Comparison of ENCODE assay signal across 9 mouse cellular contexts in genomic region chr3:88200972-88201330, GRCm38 (mm10). TPM values are rescaled to one million over a fixed set of nuclear protein-coding genes. Genes with fewer than 3 reads are reported as not detected.
A peak's percentile ranks its signal among the peaks of the same experiment; 100 is the strongest.
DNase-seq lines count a peak whose midpoint lies in the region; ATAC-seq and TF ChIP-seq lines count a peak whose summit lies in the region.
"Had no signal": no experiment of that assay in that cellular context is flagged by ENCODE, and none has a peak within 500 bp of the region (broad histone marks: within the 10 kb centered on the region; RNA-seq: fewer than 3 reads in every experiment).

No protein-coding gene starts in this region.

- no peaks in the 10 kb centered on the region for H3K9me3 ChIP-seq in heart, embryonic 11.5 days (replicated peaks; ENCODE audit: control insufficient read depth, low read length)
- no peaks in the 10 kb centered on the region for H3K9me3 ChIP-seq in ES-Bruce4 (replicated peaks; ENCODE audit: control insufficient read depth, insufficient read depth, low read length, poor library complexity, severe bottlenecking)
- no peaks in the 10 kb centered on the region for H3K9me3 ChIP-seq in hindbrain, embryonic 11.5 days (ENCODE audit: control insufficient read depth, low read length)
- no peaks in the 10 kb centered on the region for H3K9me3 ChIP-seq in midbrain, embryonic 13.5 days

- ATAC-seq in heart, embryonic 11.5 days (replicated peaks; ENCODE audit: insufficient number of reproducible peaks, low FRiP score, low TSS enrichment), result no peak
- no peak for ATAC-seq in hindbrain, embryonic 11.5 days (ENCODE audit: low FRiP score)
- no peak for ATAC-seq in midbrain, embryonic 13.5 days
- no peak for ATAC-seq in erythroblast, adult 5-6 weeks (replicated peaks; ENCODE audit: low FRiP score, poor library complexity, severe bottlenecking)
- no peak for ATAC-seq in monocyte, adult 5-6 weeks (replicated peaks; ENCODE audit: insufficient number of reproducible peaks, low FRiP score, low TSS enrichment, poor library complexity, severe bottlenecking)

- peak overlapping the region; percentile 60 for H3K4me2 ChIP-seq in heart, embryonic 11.5 days
- H3K4me2 ChIP-seq in hindbrain, embryonic 11.5 days (replicated peaks; ENCODE audit: low read depth, low read length), result peak overlapping the region; percentile 86
- peak overlapping the region; percentile 73 for H3K4me2 ChIP-seq in midbrain, embryonic 13.5 days (replicated peaks)

- H3K27ac ChIP-seq in heart, embryonic 11.5 days (ENCODE audit: low read depth, low read length), result no peak overlapping the region
- no peak overlapping the region for H3K27ac ChIP-seq in ES-Bruce4 (ENCODE audit: insufficient read depth, low read length)
- H3K27ac ChIP-seq in hindbrain, embryonic 11.5 days (ENCODE audit: low read depth, low read length), result peak overlapping the region; percentile 72
- H3K27ac ChIP-seq in midbrain, embryonic 13.5 days, result peak overlapping the region; percentile 98

- TF ChIP-seq CTCF in ES-Bruce4 (IDR thresholded peaks at IDR 0.05; ENCODE audit: low read depth, low read length), result no peak

- no peak for TF ChIP-seq EP300 in ES-Bruce4 (IDR thresholded peaks at IDR 0.05; ENCODE audit: insufficient read depth, low read depth, low read length)

- peak overlapping the region; percentile 39 for H3K4me3 ChIP-seq in heart, embryonic 11.5 days (ENCODE audit: low read depth, low read length)
- peak overlapping the region; percentile 34 for H3K4me3 ChIP-seq in ES-Bruce4 (ENCODE audit: low read depth, low read length)
- peak overlapping the region; percentile 44 for H3K4me3 ChIP-seq in hindbrain, embryonic 11.5 days (ENCODE audit: low read depth, low read length)
- peak overlapping the region; percentile 48 for H3K4me3 ChIP-seq in midbrain, embryonic 13.5 days (replicated peaks)
- H3K4me3 ChIP-seq: erythroblast, embryonic 14.5 days had no signal

- H3K9ac ChIP-seq in heart, embryonic 11.5 days (ENCODE audit: low read depth, low read length), result no peak overlapping the region
- H3K9ac ChIP-seq in ES-Bruce4 (ENCODE audit: low read depth, poor library complexity, severe bottlenecking), result peak overlapping the region; percentile 74
- H3K9ac ChIP-seq in hindbrain, embryonic 11.5 days (ENCODE audit: low read depth, low read length), result peak overlapping the region; percentile 84
- peak overlapping the region; percentile 78 for H3K9ac ChIP-seq in midbrain, embryonic 13.5 days (replicated peaks)

- H3K27me3 ChIP-seq in heart, embryonic 11.5 days (ENCODE audit: control insufficient read depth, insufficient read depth, low read length), result peaks cover 97% of the 10 kb centered on the region
- H3K27me3 ChIP-seq in ES-Bruce4 (ENCODE audit: control insufficient read depth, insufficient read depth, low read length, poor library complexity, severe bottlenecking), result peaks cover 22% of the 10 kb centered on the region
- peaks cover 58% of the 10 kb centered on the region for H3K27me3 ChIP-seq in hindbrain, embryonic 11.5 days (ENCODE audit: control insufficient read depth, insufficient read depth, low read length)
- H3K27me3 ChIP-seq in midbrain, embryonic 13.5 days, result peaks cover 82% of the 10 kb centered on the region

- no peak for DNase-seq in heart, adult 8-10 months (ENCODE audit: low spot score)
- peak; percentile 65 for DNase-seq in hindbrain, embryonic 11.5 days (ENCODE audit: low spot score)
- DNase-seq in kidney, postnatal 14 days, result no peak

- H3K36me3 ChIP-seq in heart, embryonic 11.5 days (ENCODE audit: control insufficient read depth, insufficient read depth, low read length), result no peaks in the 10 kb centered on the region
- H3K36me3 ChIP-seq in ES-Bruce4 (ENCODE audit: control insufficient read depth, insufficient read depth, low read length, poor library complexity, severe bottlenecking), result no peaks in the 10 kb centered on the region
- no peaks in the 10 kb centered on the region for H3K36me3 ChIP-seq in hindbrain, embryonic 11.5 days (ENCODE audit: control insufficient read depth, insufficient read depth, low read length)
- H3K36me3 ChIP-seq in midbrain, embryonic 13.5 days, result no peaks in the 10 kb centered on the region

- H3K4me1 ChIP-seq in heart, embryonic 11.5 days (ENCODE audit: control insufficient read depth, insufficient read depth, low read length), result peaks cover 6% of the 10 kb centered on the region
- H3K4me1 ChIP-seq in ES-Bruce4 (ENCODE audit: control insufficient read depth, insufficient read depth, low read length), result no peaks in the 10 kb centered on the region
- H3K4me1 ChIP-seq in hindbrain, embryonic 11.5 days (replicated peaks; ENCODE audit: control insufficient read depth, insufficient read depth, low read length), result peaks cover 27% of the 10 kb centered on the region
- H3K4me1 ChIP-seq in midbrain, embryonic 13.5 days (replicated peaks), result peaks cover 88% of the 10 kb centered on the region

- WGBS in heart, embryonic 11.5 days (ENCODE audit: insufficient replicate concordance), result under 1% methylated on average over 36 of the region's 37 CpGs
- under 1% methylated on average over 37 of the region's 37 CpGs for WGBS in hindbrain, embryonic 11.5 days
- WGBS in midbrain, embryonic 13.5 days, result under 1% methylated on average over 37 of the region's 37 CpGs

- no peak for TF ChIP-seq POLR2A in ES-Bruce4 (IDR thresholded peaks at IDR 0.05; ENCODE audit: insufficient read depth, low read length)

RNA-seq across cellular contexts. Expression of gene Rhbg, which starts 53.6 kb away (rescaled TPM):
- 0.10 TPM in 1 of 2 replicates, not detected in the other for polyA plus RNA-seq in heart, embryonic 11.5 days (2014; fragmentation: Nextera tagmentation; extraction: Ambion mirVana)
- total RNA-seq in heart, adult 8-10 months (2022), result not detected
- 0.82 TPM in 1 of 2 replicates, not detected in the other for polyA plus RNA-seq in ES-Bruce4 (2011; ENCODE audit: insufficient read depth, insufficient read length, low read depth, missing spikeins)
- 0.13 and 0.25 TPM in 2 replicates for polyA plus RNA-seq in hindbrain, embryonic 11.5 days (2014; fragmentation: Nextera tagmentation; extraction: Ambion mirVana)
- 0.12 TPM in 1 of 2 replicates, not detected in the other for polyA plus RNA-seq in midbrain, embryonic 13.5 days (2015; fragmentation: Nextera tagmentation; extraction: Ambion mirVana)
- not detected in 2 replicates for total RNA-seq in erythroblast, adult 5-6 weeks (2015; ENCODE audit: low replicate concordance)
- not detected in 2 replicates for total RNA-seq in erythroblast, adult 5-6 weeks (2017; ENCODE audit: low replicate concordance)
- total RNA-seq in monocyte, adult 5-6 weeks (2017), result not detected in 3 replicates
- polyA plus RNA-seq: erythroblast, embryonic 14.5 days had no signal

RNA-seq across cellular contexts. Expression of gene Mef2d, which starts 58.8 kb away (rescaled TPM):
- 39.8 and 45.1 TPM in 2 replicates for polyA plus RNA-seq in heart, embryonic 11.5 days (2014; fragmentation: Nextera tagmentation; extraction: Ambion mirVana)
- 100 to 1,000 TPM; 125 to 139 (median 131) TPM for total RNA-seq in heart, adult 8-10 months (2022)
- polyA plus RNA-seq in ES-Bruce4 (2011; ENCODE audit: insufficient read depth, insufficient read length, low read depth, missing spikeins), result 41.5 and 48.1 TPM in 2 replicates
- polyA plus RNA-seq in hindbrain, embryonic 11.5 days (2014; fragmentation: Nextera tagmentation; extraction: Ambion mirVana), result 12.0 and 12.3 TPM in 2 replicates
- polyA plus RNA-seq in midbrain, embryonic 13.5 days (2015; fragmentation: Nextera tagmentation; extraction: Ambion mirVana), result 15.1 and 16.9 TPM in 2 replicates
- 38.2 and 38.7 TPM in 2 replicates for total RNA-seq in erythroblast, adult 5-6 weeks (2015; ENCODE audit: low replicate concordance)
- total RNA-seq in erythroblast, adult 5-6 weeks (2017; ENCODE audit: low replicate concordance), result 11.3 and 19.8 TPM in 2 replicates
- 94.8 to 111 TPM (median 99.0 TPM) in 3 replicates for total RNA-seq in monocyte, adult 5-6 weeks (2017)

Comparison
In these comparisons a context has a peak if more than half of its experiments do, and no peak if none do; other contexts are left out.
1. H3K27ac ChIP-seq: peak in hindbrain, embryonic 11.5 days (single experiment) and midbrain, embryonic 13.5 days (single experiment); none in heart, embryonic 11.5 days (single experiment) and ES-Bruce4 (single experiment).
2. Peak in every context shown above with its lines, with median percentiles within 50 percentile points of each other: H3K4me2 ChIP-seq and H3K4me3 ChIP-seq.